Mouse (Mus musculus): Measurements from ENCODE around the gene Ppard. TPM values are rescaled to one million over a fixed set of nuclear protein-coding genes. Genes with fewer than 3 reads are reported as not detected.
A peak's percentile ranks its signal among the peaks of the same experiment; 100 is the strongest.

Gene Ppard
- polyA plus RNA-seq, 1 experiment from 2014 or later: 2.2 TPM

- Histone ChIP-seq H3K4me3 (no peak overlapping the region), H3K4me2 (replicated peaks) (no peak overlapping the region), H3K27me3 (no peaks in the 10 kb centered on the region), H3K9me3 (no peaks in the 10 kb centered on the region), H3K36me3 (peaks cover 25% of the 10 kb centered on the region), H3K27ac (replicated peaks) (no peak overlapping the region), H3K9ac (replicated peaks) (no peak overlapping the region), H3K4me1 (peaks cover 27% of the 10 kb centered on the region)
- ATAC-seq (ENCODE audit: low FRiP score, low read depth): no peak
- 59% methylated on average over 30 of the region's 31 CpGs for WGBS
Measured at GRCm38 (mm10) chr17:28332915-28333546, 100.5 kb downstream of the Ppard start.

- Histone ChIP-seq H3K27me3 (no peaks in the 10 kb centered on the region), H3K4me2 (replicated peaks) (no peak overlapping the region), H3K27ac (replicated peaks) (no peak overlapping the region), H3K9ac (replicated peaks) (0 out of 2 replicates have a peak overlapping the region, but pooled peaks have one; percentile 4), H3K4me3 (no peak overlapping the region), H3K9me3 (no peaks in the 10 kb centered on the region), H3K4me1 (peaks cover 15% of the 10 kb centered on the region), H3K36me3 (peaks cover 30% of the 10 kb centered on the region)
- WGBS: 77% methylated on average over 10 of the region's 10 CpGs
- no peak for ATAC-seq (ENCODE audit: low FRiP score, low read depth)
Measured at GRCm38 (mm10) chr17:28335267-28335666, 102.8 kb downstream of the Ppard start.

- Histone ChIP-seq H3K27me3 (peaks cover 5% of the 10 kb centered on the region; the same call in 1 of the 2 replicates), H3K9ac (replicated peaks) (no peak overlapping the region), H3K4me2 (replicated peaks) (no peak overlapping the region), H3K27ac (replicated peaks) (no peak overlapping the region), H3K4me1 (peaks cover 26% of the 10 kb centered on the region), H3K36me3 (peaks cover 17% of the 10 kb centered on the region), H3K9me3 (no peaks in the 10 kb centered on the region), H3K4me3 (no peak overlapping the region)
- ATAC-seq (ENCODE audit: low FRiP score, low read depth): no peak
- WGBS: 91% methylated on average over 7 of the region's 7 CpGs
Measured at GRCm38 (mm10) chr17:28337547-28337946, 105.0 kb downstream of the Ppard start.

DNA sequence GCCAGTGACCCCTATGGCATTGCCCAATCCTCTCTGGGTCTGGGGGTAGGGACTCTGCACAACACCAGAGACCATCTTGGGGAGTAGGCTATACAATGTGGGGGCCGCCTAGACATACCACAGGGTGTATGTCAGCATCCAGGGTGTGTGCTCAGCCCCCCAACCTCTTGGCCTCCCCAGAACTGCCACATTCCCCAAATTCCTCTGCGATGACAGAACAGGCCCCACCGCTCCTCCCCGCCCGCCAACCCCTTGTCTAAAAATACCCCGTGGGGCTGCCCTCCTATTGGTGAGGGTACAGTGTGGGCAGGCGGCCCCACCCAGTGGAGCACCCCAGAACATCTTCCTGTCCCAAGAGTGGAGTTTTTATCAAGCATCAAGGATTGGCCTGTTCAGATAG is 108.1 kb downstream of the Ppard start:
- Histone ChIP-seq H3K36me3 (peaks cover 7% of the 10 kb centered on the region), H3K4me2 (replicated peaks) (peak overlapping the region; percentile 50), H3K4me1 (peaks cover 24% of the 10 kb centered on the region), H3K4me3 (no peak overlapping the region), H3K27ac (replicated peaks) (no peak overlapping the region), H3K27me3 (peaks cover 11% of the 10 kb centered on the region; the same call in 1 of the 2 replicates), H3K9ac (replicated peaks) (peak overlapping the region; percentile 50), H3K9me3 (no peaks in the 10 kb centered on the region)
- ATAC-seq (ENCODE audit: low FRiP score, low read depth): peak; percentile 21
- WGBS: 78% methylated on average over 7 of the region's 7 CpGs

- H3K27ac ChIP-seq (replicated peaks): no peak overlapping the region
- peak overlapping the region; percentile 50 for H3K9ac ChIP-seq (replicated peaks)
- no peaks in the 10 kb centered on the region for H3K9me3 ChIP-seq
- H3K4me3 ChIP-seq: peak overlapping the region; percentile 23
- peak; percentile 69 for ATAC-seq (ENCODE audit: low FRiP score, low read depth)
- peak overlapping the region; percentile 50 for H3K4me2 ChIP-seq (replicated peaks)
- peaks cover 4% of the 10 kb centered on the region for H3K36me3 ChIP-seq
- WGBS: 5% methylated on average over 26 of the region's 26 CpGs
- peaks cover 30% of the 10 kb centered on the region for H3K4me1 ChIP-seq
- peaks cover 11% of the 10 kb centered on the region; the same call in 1 of the 2 replicates for H3K27me3 ChIP-seq
Measured at GRCm38 (mm10) chr17:28341091-28341490, 108.6 kb downstream of the Ppard start.

- Histone ChIP-seq H3K36me3 (peaks cover 4% of the 10 kb centered on the region), H3K27me3 (peaks cover 26% of the 10 kb centered on the region; the same call in 1 of the 2 replicates), H3K4me2 (replicated peaks) (no peak overlapping the region), H3K27ac (replicated peaks) (no peak overlapping the region), H3K4me1 (peaks cover 42% of the 10 kb centered on the region), H3K9ac (replicated peaks) (no peak overlapping the region), H3K9me3 (no peaks in the 10 kb centered on the region), H3K4me3 (no peak overlapping the region)
- no peak for ATAC-seq (ENCODE audit: low FRiP score, low read depth)
- WGBS: 31% methylated on average over 4 of the region's 4 CpGs
Measured at GRCm38 (mm10) chr17:28344050-28344607, 111.6 kb downstream of the Ppard start.

DNA sequence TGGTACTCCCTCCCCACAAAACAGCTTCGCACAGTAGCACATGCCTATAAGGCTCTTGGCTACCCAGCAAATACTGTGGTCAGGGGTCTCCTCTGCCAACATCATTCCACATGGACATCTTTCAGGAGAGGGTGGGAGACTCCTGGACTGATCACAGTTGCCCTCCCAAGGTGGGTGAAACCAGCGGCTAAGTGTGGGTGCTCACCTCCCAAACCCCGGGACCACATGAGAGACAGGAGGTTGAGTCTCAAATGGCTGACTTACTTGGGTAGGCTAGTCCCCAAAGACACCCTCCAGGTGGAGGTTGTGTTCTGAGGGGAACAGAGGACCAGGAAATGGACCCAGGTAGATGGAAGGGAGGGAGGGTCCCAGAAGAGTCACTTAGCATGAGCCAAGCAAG is 112.2 kb downstream of the Ppard start:
- Histone ChIP-seq H3K9me3 (no peaks in the 10 kb centered on the region), H3K27me3 (peaks cover 30% of the 10 kb centered on the region; the same call in 1 of the 2 replicates), H3K4me2 (replicated peaks) (no peak overlapping the region), H3K4me1 (peaks cover 48% of the 10 kb centered on the region), H3K27ac (replicated peaks) (no peak overlapping the region), H3K9ac (replicated peaks) (no peak overlapping the region), H3K36me3 (peaks cover 3% of the 10 kb centered on the region), H3K4me3 (no peak overlapping the region)
- ATAC-seq (ENCODE audit: low FRiP score, low read depth): no peak
- WGBS: 52% methylated on average over 3 of the region's 3 CpGs

DNA sequence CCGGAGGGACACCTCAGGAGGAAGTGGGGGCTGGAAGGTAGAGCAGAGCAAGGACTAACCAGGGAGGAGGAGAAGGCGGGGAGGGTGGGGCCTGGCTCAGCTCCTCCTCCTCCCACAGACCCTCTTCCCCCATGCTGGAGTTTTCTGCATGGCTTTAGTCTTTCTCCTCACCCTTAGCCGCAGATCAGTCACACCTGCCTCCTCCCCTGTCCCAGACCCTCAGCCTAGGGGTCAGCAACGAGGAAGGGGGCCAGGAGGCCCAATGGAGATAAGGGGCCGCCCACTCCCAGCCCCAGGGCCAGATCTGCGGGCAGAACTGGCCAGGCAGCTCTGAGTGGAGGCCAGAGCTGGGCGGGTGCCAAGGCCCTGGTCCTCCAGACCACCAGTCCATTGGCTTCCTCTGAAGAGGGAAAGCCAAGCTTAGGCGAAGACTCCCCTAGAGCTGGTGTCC is 112.8 kb downstream of the Ppard start:
- 0 out of 2 replicates have a peak overlapping the region, but pooled peaks have one; percentile 21 for H3K9ac ChIP-seq (replicated peaks)
- no peaks in the 10 kb centered on the region for H3K9me3 ChIP-seq
- H3K4me3 ChIP-seq: no peak overlapping the region
- H3K4me2 ChIP-seq (replicated peaks): no peak overlapping the region
- H3K4me1 ChIP-seq: peaks cover 53% of the 10 kb centered on the region
- no peaks in the 10 kb centered on the region for H3K36me3 ChIP-seq
- 14% methylated on average over 8 of the region's 8 CpGs for WGBS
- ATAC-seq (ENCODE audit: low FRiP score, low read depth): no peak
- H3K27ac ChIP-seq (replicated peaks): peak overlapping the region; percentile 25; the same call in 1 of the 2 replicates
- H3K27me3 ChIP-seq: peaks cover 31% of the 10 kb centered on the region; the same call in 1 of the 2 replicates

DNA sequence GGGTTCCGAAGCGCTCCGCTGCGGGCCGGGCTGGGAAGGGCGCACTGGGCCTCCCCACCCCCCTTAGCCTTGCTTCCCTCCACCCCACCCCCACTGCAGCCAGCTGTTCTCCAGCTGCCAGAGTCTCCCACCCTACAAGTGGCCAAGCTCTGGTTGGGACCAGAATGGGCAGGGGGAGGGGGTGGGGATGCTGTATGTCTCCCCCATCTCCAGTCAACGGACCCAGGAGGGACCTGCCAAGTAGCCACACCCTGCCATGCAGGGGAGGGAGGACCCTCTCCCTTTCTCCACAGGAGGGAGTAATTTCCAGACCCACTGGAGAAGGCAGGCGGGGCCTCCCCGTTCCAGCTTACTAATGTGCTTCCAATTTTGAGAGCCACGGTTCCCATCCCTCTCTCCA is 113.4 kb downstream of the Ppard start:
- 11% methylated on average over 10 of the region's 10 CpGs for WGBS
- Histone ChIP-seq H3K4me1 (peaks cover 49% of the 10 kb centered on the region), H3K4me3 (no peak overlapping the region), H3K27ac (replicated peaks) (peak overlapping the region; percentile 25; the same call in 1 of the 2 replicates), H3K4me2 (replicated peaks) (no peak overlapping the region), H3K36me3 (no peaks in the 10 kb centered on the region), H3K9me3 (no peaks in the 10 kb centered on the region), H3K27me3 (peaks cover 32% of the 10 kb centered on the region), H3K9ac (replicated peaks) (0 out of 2 replicates have a peak overlapping the region, but pooled peaks have one; percentile 12)
- no peak for ATAC-seq (ENCODE audit: low FRiP score, low read depth)

GRCm38 (mm10) chr17:28347327-28347726 is 114.8 kb downstream of the Ppard start:
- 86% methylated on average over 10 of the region's 10 CpGs for WGBS

DNA sequence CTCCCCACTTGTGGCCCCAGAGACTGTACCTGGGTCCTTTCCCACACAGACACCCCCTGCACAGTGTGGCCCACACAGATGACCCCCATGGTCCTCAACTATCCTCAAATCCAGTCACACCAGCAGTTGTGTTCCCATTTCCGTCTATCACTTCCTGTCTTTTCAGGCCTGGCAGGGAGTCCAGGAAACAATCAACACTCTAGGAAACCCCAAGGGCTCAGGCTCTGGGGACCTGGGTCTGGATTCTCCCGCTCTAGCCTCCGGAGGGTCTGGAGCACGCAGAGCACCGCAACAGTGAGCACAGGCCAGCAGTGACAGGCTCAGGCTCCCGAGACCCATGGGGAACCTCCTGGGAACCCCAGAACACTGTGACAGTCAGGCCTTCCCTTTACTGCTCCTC is 115.7 kb downstream of the Ppard start:
- Histone ChIP-seq H3K9me3 (no peaks in the 10 kb centered on the region), H3K4me1 (peaks cover 52% of the 10 kb centered on the region), H3K9ac (replicated peaks) (no peak overlapping the region), H3K4me2 (replicated peaks) (no peak overlapping the region), H3K36me3 (no peaks in the 10 kb centered on the region), H3K4me3 (no peak overlapping the region), H3K27ac (replicated peaks) (no peak overlapping the region), H3K27me3 (peaks cover 46% of the 10 kb centered on the region)
- no peak for ATAC-seq (ENCODE audit: low FRiP score, low read depth)
- 56% methylated on average over 6 of the region's 6 CpGs for WGBS

More at GRCm38 (mm10) chr17:28347327-28347726, 114.8 kb downstream of the Ppard start:
- Histone ChIP-seq H3K36me3 (no peaks in the 10 kb centered on the region), H3K4me2 (replicated peaks) (no peak overlapping the region), H3K9ac (replicated peaks) (no peak overlapping the region), H3K27ac (replicated peaks) (no peak overlapping the region), H3K4me3 (no peak overlapping the region), H3K9me3 (no peaks in the 10 kb centered on the region), H3K4me1 (peaks cover 52% of the 10 kb centered on the region), H3K27me3 (peaks cover 42% of the 10 kb centered on the region)
- ATAC-seq (ENCODE audit: low FRiP score, low read depth): no peak

DNA sequence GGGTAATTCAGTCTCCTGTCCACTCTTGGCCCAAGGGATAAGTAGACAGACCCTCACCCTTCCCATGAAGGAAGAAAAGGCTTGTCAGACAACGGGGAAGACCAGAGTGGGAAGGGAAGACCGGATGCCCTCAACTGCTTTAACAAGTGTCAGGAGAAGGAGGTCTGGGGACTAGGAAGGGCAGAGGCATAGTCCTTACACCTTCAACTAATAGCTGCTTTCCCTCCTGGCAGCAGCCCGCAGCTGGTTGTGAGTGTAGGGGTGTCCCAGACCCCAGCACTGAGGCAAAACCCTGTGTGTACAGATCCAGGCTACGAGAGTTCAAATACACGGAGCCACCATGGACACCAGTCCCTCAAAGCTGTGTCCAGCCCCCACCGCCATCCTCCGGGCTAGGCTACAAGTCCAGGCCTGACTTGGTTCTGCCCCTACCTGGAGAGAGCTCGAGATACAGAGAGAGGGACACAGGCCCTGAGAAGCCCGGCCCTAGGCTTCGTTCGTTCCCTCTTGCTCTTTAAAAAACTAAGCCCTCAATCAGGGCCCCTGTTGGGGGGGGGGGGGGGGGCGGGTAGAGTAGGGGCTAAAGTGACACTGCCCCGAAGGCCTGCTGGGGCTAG is 116.9 kb downstream of the Ppard start:
- ATAC-seq (ENCODE audit: low FRiP score, low read depth): no peak
- Histone ChIP-seq H3K9me3 (no peaks in the 10 kb centered on the region), H3K9ac (replicated peaks) (peak overlapping the region; percentile 77), H3K4me3 (peak overlapping the region; percentile 63), H3K4me2 (replicated peaks) (peak overlapping the region; percentile 88), H3K36me3 (no peaks in the 10 kb centered on the region), H3K27me3 (peaks cover 51% of the 10 kb centered on the region), H3K4me1 (peaks cover 50% of the 10 kb centered on the region), H3K27ac (replicated peaks) (peak overlapping the region; percentile 55; the same call in 1 of the 2 replicates)
- WGBS: 15% methylated on average over 12 of the region's 13 CpGs
